Mouse (Mus musculus) lung, adult 2 months (tissue): ENCODE results near the gene Smcr8.

ENCODE experiments used
- CTCF ChIP-seq: fragments of 200-500 bp; IDR thresholded peaks from 2 replicates; pipeline ENCODE4 v1.5.1; 2011; ENCODE audit warnings: mild to moderate bottlenecking, low read length, control low read depth; ENCODE audit not compliant: insufficient read depth
- POLR2A ChIP-seq: fragments of 200-500 bp; IDR thresholded peaks from 2 replicates; pipeline ENCODE4 v1.6.1; 2011; ENCODE audit warnings: low read depth, mild to moderate bottlenecking, control low read depth, low read length, borderline replicate concordance; ENCODE audit errors: extremely low read depth

- TF ChIP-seq CTCF (no peak), POLR2A (no peak)
Observed at GRCm38 (mm10) chr11:60779673-60780189, 2.4 kb downstream of the Smcr8 start.
